Mouse (Mus musculus) erythroblast, embryonic 14.5 days (primary cell): ENCODE measurements around the gene Nr2e3. TPM values are rescaled to one million over a fixed set of nuclear protein-coding genes. Genes with fewer than 3 reads are reported as not detected.

ENCODE experiments used
- H3K27me3 ChIP-seq: 2 replicates; pipeline ENCODE4 v1.6.1; 2012; ENCODE audit warnings: inconsistent platforms; ENCODE audit not compliant: control insufficient read depth
- H3K36me3 ChIP-seq: 2 replicates; pipeline ENCODE4 v1.6.1; 2012; ENCODE audit warnings: mild to moderate bottlenecking, inconsistent platforms; ENCODE audit not compliant: control insufficient read depth
- H3K4me1 ChIP-seq: 2 replicates; pipeline ENCODE4 v1.6.1; 2012; ENCODE audit warnings: inconsistent platforms; ENCODE audit not compliant: control insufficient read depth
- H3K4me3 ChIP-seq: replicated peaks from 2 replicates; pipeline ENCODE3; 2012; ENCODE audit warnings: moderate library complexity, mild to moderate bottlenecking, inconsistent platforms
- H3K9me3 ChIP-seq: 2 replicates; pipeline ENCODE4 v1.6.1; 2012; ENCODE audit warnings: low read length, inconsistent platforms, mixed read lengths; ENCODE audit not compliant: control insufficient read depth
- GATA1 ChIP-seq: IDR thresholded peaks from 2 replicates; pipeline ENCODE4 v1.6.1; 2012; ENCODE audit warnings: low read length, inconsistent platforms, mixed read lengths
- TAL1 ChIP-seq: IDR thresholded peaks from 3 replicates; pipeline ENCODE4 v1.6.1; 2012; ENCODE audit warnings: low read length, inconsistent platforms, mixed read lengths
- polyA plus RNA-seq: library from polyadenylated mRNA; stranded (reverse); fragments of >175 nt; gene quantifications from 2 replicates; pipeline ENCODE4 v1.2.3, GENCODE M21; 2012

Gene Nr2e3
- polyA plus RNA-seq, result not detected in 2 replicates

- Histone ChIP-seq H3K9me3 (no peaks in the 10 kb centered on the region), H3K4me1 (no peaks in the 10 kb centered on the region), H3K36me3 (no peaks in the 10 kb centered on the region), H3K27me3 (no peaks in the 10 kb centered on the region), H3K4me3 (no peak within 1 kb of the TSS)
- TF ChIP-seq GATA1 (no peak), TAL1 (no peak)
Observed at GRCm38 (mm10) chr9:59960559-59960958, at the start of gene Nr2e3. Gene Nr2e3 (minus strand): TSS chr9:59960659.

GRCm38 (mm10) chr9:60008936-60009335 lies 48.5 kb upstream of the Nr2e3 start:
- H3K36me3 ChIP-seq, result no peaks in the 10 kb centered on the region
- no peaks in the 10 kb centered on the region for H3K4me1 ChIP-seq
- TF ChIP-seq GATA1 (no peak), TAL1 (no peak)
- no peak overlapping the region for H3K4me3 ChIP-seq
- no peaks in the 10 kb centered on the region for H3K9me3 ChIP-seq
- no peaks in the 10 kb centered on the region for H3K27me3 ChIP-seq

GRCm38 (mm10) chr9:60002323-60002722 lies 41.9 kb upstream of the Nr2e3 start:
- Histone ChIP-seq H3K9me3 (no peaks in the 10 kb centered on the region), H3K4me1 (no peaks in the 10 kb centered on the region), H3K4me3 (no peak overlapping the region), H3K36me3 (no peaks in the 10 kb centered on the region), H3K27me3 (no peaks in the 10 kb centered on the region)
- no peak for TF ChIP-seq GATA1
- TF ChIP-seq TAL1, result no peak

- TF ChIP-seq GATA1 (no peak), TAL1 (no peak)
- no peaks in the 10 kb centered on the region for H3K9me3 ChIP-seq
- no peaks in the 10 kb centered on the region for H3K4me1 ChIP-seq
- H3K36me3 ChIP-seq, result no peaks in the 10 kb centered on the region
- H3K27me3 ChIP-seq, result no peaks in the 10 kb centered on the region
- H3K4me3 ChIP-seq, result no peak overlapping the region
Observed at GRCm38 (mm10) chr9:60001444-60001843, 41.0 kb upstream of the Nr2e3 start.

GRCm38 (mm10) chr9:59997725-59998124 lies 37.3 kb upstream of the Nr2e3 start:
- Histone ChIP-seq H3K4me1 (no peaks in the 10 kb centered on the region), H3K36me3 (no peaks in the 10 kb centered on the region), H3K4me3 (no peak overlapping the region), H3K9me3 (no peaks in the 10 kb centered on the region), H3K27me3 (no peaks in the 10 kb centered on the region)
- TF ChIP-seq GATA1 (no peak), TAL1 (no peak)

GRCm38 (mm10) chr9:59991407-59991806 lies 30.9 kb upstream of the Nr2e3 start:
- no peaks in the 10 kb centered on the region for H3K27me3 ChIP-seq
- H3K4me1 ChIP-seq, result no peaks in the 10 kb centered on the region
- H3K4me3 ChIP-seq, result no peak overlapping the region
- no peak for TF ChIP-seq GATA1
- no peak for TF ChIP-seq TAL1
- no peaks in the 10 kb centered on the region for H3K36me3 ChIP-seq
- H3K9me3 ChIP-seq, result no peaks in the 10 kb centered on the region

GRCm38 (mm10) chr9:59989864-59990263 lies 29.4 kb upstream of the Nr2e3 start:
- Histone ChIP-seq H3K4me1 (no peaks in the 10 kb centered on the region), H3K4me3 (no peak overlapping the region), H3K36me3 (no peaks in the 10 kb centered on the region), H3K9me3 (no peaks in the 10 kb centered on the region), H3K27me3 (no peaks in the 10 kb centered on the region)
- TF ChIP-seq GATA1, result no peak
- no peak for TF ChIP-seq TAL1

- H3K27me3 ChIP-seq, result no peaks in the 10 kb centered on the region
- no peaks in the 10 kb centered on the region for H3K36me3 ChIP-seq
- H3K4me1 ChIP-seq, result no peaks in the 10 kb centered on the region
- no peak overlapping the region for H3K4me3 ChIP-seq
- TF ChIP-seq TAL1, result no peak
- TF ChIP-seq GATA1, result no peak
- no peaks in the 10 kb centered on the region for H3K9me3 ChIP-seq
Observed at GRCm38 (mm10) chr9:59985900-59986572, 25.6 kb upstream of the Nr2e3 start.

GRCm38 (mm10) chr9:59981116-59981515 lies 20.7 kb upstream of the Nr2e3 start:
- Histone ChIP-seq H3K4me3 (no peak overlapping the region), H3K9me3 (no peaks in the 10 kb centered on the region), H3K36me3 (no peaks in the 10 kb centered on the region), H3K27me3 (no peaks in the 10 kb centered on the region), H3K4me1 (no peaks in the 10 kb centered on the region)
- TF ChIP-seq GATA1, result no peak

- Histone ChIP-seq H3K4me3 (no peak overlapping the region), H3K4me1 (no peaks in the 10 kb centered on the region), H3K27me3 (no peaks in the 10 kb centered on the region; the same call in 1 of the 2 replicates), H3K36me3 (no peaks in the 10 kb centered on the region), H3K9me3 (no peaks in the 10 kb centered on the region)
- TF ChIP-seq GATA1, result no peak
Observed at GRCm38 (mm10) chr9:59971263-59971662, 10.8 kb upstream of the Nr2e3 start.
